Mouse (Mus musculus) E14TG2a.4 (cell line): ENCODE data around the gene Selplg.
"Not testable (repeated sequence)": the region's sequence is repeated elsewhere in the genome, so short reads cannot be mapped to it uniquely, and the experiment has no call there.

ENCODE experiments used
- H3K27me3 ChIP-seq: 2 replicates; pipeline ENCODE4 v1.6.1; 2014; ENCODE audit warnings: low read length, control low read depth; ENCODE audit not compliant: insufficient read depth
- H3K36me3 ChIP-seq: 2 replicates; pipeline ENCODE4 v1.6.1; 2014; ENCODE audit warnings: low read length, control low read depth; ENCODE audit not compliant: insufficient read depth
- H3K4me1 ChIP-seq: replicated peaks from 2 replicates; pipeline ENCODE4 v1.6.1; 2014; ENCODE audit warnings: low read depth, low read length, control low read depth
- H3K4me3 ChIP-seq: replicated peaks from 2 replicates; pipeline ENCODE4 v1.5.1; 2014; ENCODE audit warnings: mild to moderate bottlenecking, low read length
- H3K9me3 ChIP-seq: 2 replicates; pipeline ENCODE4 v1.6.1; 2014; ENCODE audit warnings: low read length, control low read depth
- CTCF ChIP-seq: conservative IDR thresholded peaks from 2 replicates; pipeline ENCODE4 v1.5.1; 2014; ENCODE audit warnings: low read length
- NANOG ChIP-seq: IDR thresholded peaks from 2 replicates; pipeline ENCODE4 v1.6.1; 2014; ENCODE audit warnings: borderline replicate concordance, low read length, mixed read lengths
- POU5F1 ChIP-seq: IDR thresholded peaks from 2 replicates; pipeline ENCODE4 v1.6.1; 2014; ENCODE audit warnings: low read length, borderline replicate concordance

Selplg gene

GRCm38 (mm10) chr5:113814111-113815040 lies 18.1 kb downstream of the Selplg start:
- Histone ChIP-seq H3K36me3 (no peaks in the 10 kb centered on the region), H3K9me3 (no peaks in the 10 kb centered on the region), H3K4me3 (peak overlapping the region; percentile 35), H3K27me3 (0 out of 2 replicates have a peak, but pooled peaks cover 3% of the 10 kb centered on the region), H3K4me1 (peaks cover 43% of the 10 kb centered on the region)
- no peak for TF ChIP-seq NANOG
- TF ChIP-seq CTCF = no peak
- no peak for TF ChIP-seq POU5F1

- Histone ChIP-seq H3K36me3 (no peaks in the 10 kb centered on the region), H3K27me3 (no peaks in the 10 kb centered on the region), H3K4me1 (peaks cover 35% of the 10 kb centered on the region), H3K9me3 (no peaks in the 10 kb centered on the region), H3K4me3 (peak overlapping the region; percentile 35)
- TF ChIP-seq POU5F1 = no peak
- peak; percentile 77 for TF ChIP-seq CTCF
Measured at GRCm38 (mm10) chr5:113813608-113814007, 18.8 kb downstream of the Selplg start.

GRCm38 (mm10) chr5:113812638-113813037 lies 19.8 kb downstream of the Selplg start:
- H3K4me3 ChIP-seq = no peak overlapping the region
- no peak for TF ChIP-seq POU5F1
- no peak for TF ChIP-seq CTCF
- no peak for TF ChIP-seq NANOG
- peaks cover 32% of the 10 kb centered on the region for H3K4me1 ChIP-seq
- H3K9me3 ChIP-seq = no peaks in the 10 kb centered on the region
- H3K27me3 ChIP-seq = 0 out of 2 replicates have a peak, but pooled peaks cover 3% of the 10 kb centered on the region
- no peaks in the 10 kb centered on the region for H3K36me3 ChIP-seq

GRCm38 (mm10) chr5:113811824-113812420 lies 20.5 kb downstream of the Selplg start:
- not testable (repeated sequence) for H3K9me3 ChIP-seq, H3K27me3 ChIP-seq, H3K36me3 ChIP-seq, H3K4me3 ChIP-seq
- peaks cover 32% of the 10 kb centered on the region for H3K4me1 ChIP-seq

GRCm38 (mm10) chr5:113810111-113810510 lies 22.3 kb downstream of the Selplg start:
- Histone ChIP-seq H3K36me3 (no peaks in the 10 kb centered on the region), H3K27me3 (peaks cover 4% of the 10 kb centered on the region; the same call in 1 of the 2 replicates), H3K4me1 (peaks cover 24% of the 10 kb centered on the region), H3K4me3 (no peak overlapping the region), H3K9me3 (no peaks in the 10 kb centered on the region)
- no peak for TF ChIP-seq POU5F1
- TF ChIP-seq NANOG = no peak
- TF ChIP-seq CTCF = no peak

GRCm38 (mm10) chr5:113808177-113808576 lies 24.3 kb downstream of the Selplg start:
- Histone ChIP-seq H3K4me3 (no peak overlapping the region), H3K36me3 (no peaks in the 10 kb centered on the region), H3K9me3 (no peaks in the 10 kb centered on the region), H3K27me3 (peaks cover 4% of the 10 kb centered on the region; the same call in 1 of the 2 replicates), H3K4me1 (0 out of 2 replicates have a peak, but pooled peaks cover 10% of the 10 kb centered on the region)
- TF ChIP-seq NANOG = no peak
- TF ChIP-seq POU5F1 = no peak
- TF ChIP-seq CTCF = no peak

- no peaks in the 10 kb centered on the region for H3K36me3 ChIP-seq
- peaks cover 4% of the 10 kb centered on the region; the same call in 1 of the 2 replicates for H3K27me3 ChIP-seq
- no peak for TF ChIP-seq NANOG
- no peak for TF ChIP-seq CTCF
- no peak for TF ChIP-seq POU5F1
- H3K4me1 ChIP-seq = 0 out of 2 replicates have a peak, but pooled peaks cover 10% of the 10 kb centered on the region
- H3K9me3 ChIP-seq = no peaks in the 10 kb centered on the region
- no peak overlapping the region for H3K4me3 ChIP-seq
Measured at GRCm38 (mm10) chr5:113807712-113808111, 24.7 kb downstream of the Selplg start.

GRCm38 (mm10) chr5:113806414-113806813 lies 26.0 kb downstream of the Selplg start:
- TF ChIP-seq NANOG (no peak), POU5F1 (no peak), CTCF (no peak)

More at GRCm38 (mm10) chr5:113806414-113806813, 26.0 kb downstream of the Selplg start:
- H3K27me3 ChIP-seq = peaks cover 4% of the 10 kb centered on the region; the same call in 1 of the 2 replicates
- no peaks in the 10 kb centered on the region for H3K9me3 ChIP-seq
- no peaks in the 10 kb centered on the region for H3K36me3 ChIP-seq
- H3K4me1 ChIP-seq = 0 out of 2 replicates have a peak, but pooled peaks cover 10% of the 10 kb centered on the region
- no peak overlapping the region for H3K4me3 ChIP-seq
